Mouse (Mus musculus) adrenal gland, postnatal 25 days (tissue): ENCODE measurements at regions not wholly inside any gene's neighbourhood (a gene's known extent, or its start where the extent isn't known, plus 50 kb on each side); places are given as distances from the start of the nearest gene placed in this dataset.
"Not testable (repeated sequence)": the region's sequence is repeated elsewhere in the genome, so short reads cannot be mapped to it uniquely, and the experiment has no call there.

Experiments used
- DNase-seq: peaks from one replicate; pipeline ENCODE4 v3.0.0; 2021; ENCODE audit warnings: mixed read lengths

- no peak for DNase-seq
Measured at GRCm38 (mm10) chr13:115911524-115912459, 397.7 kb downstream of the Isl1 start.

- no peak for DNase-seq
Measured at GRCm38 (mm10) chr13:115910866-115911449, 398.5 kb downstream of the Isl1 start.

- no peak for DNase-seq
Measured at GRCm38 (mm10) chr13:115880616-115881015, 428.9 kb downstream of the Isl1 start.

- DNase-seq: no peak
Measured at GRCm38 (mm10) chr13:115860480-115860879, 449.0 kb downstream of the Isl1 start.

GRCm38 (mm10) chr13:115856632-115857031 is 452.9 kb downstream of the Isl1 start:
- DNase-seq: no peak

- no peak for DNase-seq
Measured at GRCm38 (mm10) chr13:115852689-115853356, 456.7 kb downstream of the Isl1 start.

- DNase-seq: no peak
Measured at GRCm38 (mm10) chr13:115843121-115843520, 466.4 kb downstream of the Isl1 start.

GRCm38 (mm10) chr13:115836203-115836768 is 473.2 kb downstream of the Isl1 start:
- no peak for DNase-seq

GRCm38 (mm10) chr13:115825191-115825590 is 484.3 kb downstream of the Isl1 start:
- DNase-seq: no peak

- DNase-seq: no peak
Measured at GRCm38 (mm10) chr13:115822527-115822926, 487.0 kb downstream of the Isl1 start.

- DNase-seq: no peak
Measured at GRCm38 (mm10) chr13:115814211-115814610, 495.3 kb downstream of the Isl1 start.

GRCm38 (mm10) chr13:115799294-115799693 is 510.2 kb downstream of the Isl1 start:
- no peak for DNase-seq

- DNase-seq: no peak
Measured at GRCm38 (mm10) chr13:115751271-115751670, 558.2 kb downstream of the Isl1 start.

GRCm38 (mm10) chr13:115742080-115742479 is 567.4 kb downstream of the Isl1 start:
- DNase-seq: not testable (repeated sequence)

- no peak for DNase-seq
Measured at GRCm38 (mm10) chr13:115727986-115728385, 581.5 kb downstream of the Isl1 start.

GRCm38 (mm10) chr13:115725356-115725952 is 584.0 kb downstream of the Isl1 start:
- no peak for DNase-seq

- no peak for DNase-seq
Measured at GRCm38 (mm10) chr13:115719276-115719675, 590.2 kb downstream of the Isl1 start.

- DNase-seq: no peak
Measured at GRCm38 (mm10) chr13:115718859-115719258, 590.6 kb downstream of the Isl1 start.

GRCm38 (mm10) chr13:115696197-115696596 is 594.4 kb upstream of the Itga1 start:
- no peak for DNase-seq

- no peak for DNase-seq
Measured at GRCm38 (mm10) chr13:115687426-115687825, 585.7 kb upstream of the Itga1 start.

- no peak for DNase-seq
Measured at GRCm38 (mm10) chr13:115679591-115679990, 577.8 kb upstream of the Itga1 start.

- no peak for DNase-seq
Measured at GRCm38 (mm10) chr13:115676836-115677235, 575.1 kb upstream of the Itga1 start.
